Mouse (Mus musculus): ENCODE measurements around the gene Olfr1346.

DNA sequence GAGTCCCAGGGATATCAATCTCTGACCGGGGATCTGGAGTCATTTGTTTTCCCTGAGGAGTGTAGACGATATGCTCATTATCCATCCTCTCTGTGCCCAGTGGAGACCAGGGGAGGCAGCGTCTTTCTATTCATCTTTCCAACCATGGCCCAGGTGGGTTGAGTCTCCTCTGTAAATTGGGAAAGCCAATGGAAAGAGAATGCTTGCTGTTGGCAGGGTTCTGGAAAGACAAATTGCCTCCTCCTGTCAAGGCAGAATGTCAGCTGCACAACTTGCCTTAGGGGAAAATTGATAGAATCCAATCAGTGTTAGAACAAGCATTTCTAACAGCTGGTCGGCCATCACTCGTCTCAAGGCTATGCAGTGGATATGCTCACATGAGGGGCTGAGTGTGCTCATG is 55.9 kb downstream of the Olfr1346 start, which contains the start of gene Olfr1349:
- TF ChIP-seq GATA1 (IDR thresholded peaks at IDR 0.05; ENCODE audit: borderline replicate concordance, low read length) (no peak), FLI1 (IDR thresholded peaks at IDR 0.05; ENCODE audit: low read length) (no peak)

All from megakaryocyte, embryonic 14.5 days (primary cell).